Mouse (Mus musculus): ENCODE results near the gene 3110040M04Rik. TPM values are rescaled to one million over a fixed set of nuclear protein-coding genes. Genes with fewer than 3 reads are reported as not detected.

3110040M04Rik gene
- polyA plus RNA-seq, 1 experiment from 2014 or later = not detected

DNA sequence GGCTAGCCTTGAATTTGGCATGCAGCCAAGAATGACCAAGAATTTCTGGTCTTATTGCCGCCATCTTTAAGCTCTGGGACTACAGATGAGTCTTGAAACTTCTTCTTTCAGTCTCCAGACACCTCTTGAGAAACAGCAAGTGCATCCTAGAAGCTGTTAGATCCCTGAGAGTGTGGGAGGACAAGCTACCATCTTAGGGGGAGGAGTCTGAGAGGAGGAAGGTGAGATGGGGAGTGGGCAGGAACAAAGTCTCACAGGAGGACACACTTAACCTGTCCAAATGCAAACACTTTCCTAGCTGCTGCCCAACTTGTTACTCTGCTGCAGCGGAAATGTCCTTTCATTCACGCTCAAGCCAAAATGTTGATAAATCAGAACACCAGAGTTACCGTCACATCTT, 40.8 kb downstream of the 3110040M04Rik start:
- Histone ChIP-seq H3K36me3 (no peaks in the 10 kb centered on the region), H3K27ac (no peak overlapping the region), H3K4me2 (no peak overlapping the region), H3K27me3 (no peaks in the 10 kb centered on the region), H3K9ac (no peak overlapping the region), H3K4me3 (no peak overlapping the region), H3K9me3 (no peaks in the 10 kb centered on the region), H3K4me1 (no peaks in the 10 kb centered on the region)
- whole genome bisulfite sequencing = 92% methylated on average over 4 of the region's 4 CpGs
- ATAC-seq (ENCODE audit: insufficient number of reproducible peaks, low FRiP score, low TSS enrichment, low read depth) = no peak

DNA sequence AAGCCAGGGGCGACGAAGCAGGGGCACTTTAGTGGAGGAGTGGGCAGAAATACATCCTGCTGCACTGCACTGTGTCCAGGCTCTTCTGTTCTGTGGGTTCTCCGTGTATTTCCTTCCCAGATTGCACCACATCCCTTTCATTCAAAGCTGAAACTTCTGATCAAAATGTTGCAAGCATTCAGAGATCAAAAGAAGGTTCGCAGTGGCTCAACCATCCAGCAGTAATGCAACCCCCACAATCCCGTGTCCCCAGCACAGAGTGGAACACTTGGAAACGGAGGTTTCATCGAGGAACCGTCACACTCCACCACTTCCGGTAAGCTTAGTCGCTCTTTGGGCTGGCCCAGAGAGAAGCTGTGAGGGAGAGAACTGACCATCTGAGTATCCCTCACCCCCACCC, 41.2 kb downstream of the 3110040M04Rik start:
- no peak overlapping the region for H3K27ac ChIP-seq
- H3K4me3 ChIP-seq = no peak overlapping the region
- no peaks in the 10 kb centered on the region for H3K4me1 ChIP-seq
- H3K27me3 ChIP-seq = no peaks in the 10 kb centered on the region
- no peak for ATAC-seq (ENCODE audit: insufficient number of reproducible peaks, low FRiP score, low TSS enrichment, low read depth)
- H3K36me3 ChIP-seq = no peaks in the 10 kb centered on the region
- no peaks in the 10 kb centered on the region for H3K9me3 ChIP-seq
- no peak overlapping the region for H3K9ac ChIP-seq
- no peak overlapping the region for H3K4me2 ChIP-seq
- 91% methylated on average over 10 of the region's 10 CpGs for WGBS

DNA sequence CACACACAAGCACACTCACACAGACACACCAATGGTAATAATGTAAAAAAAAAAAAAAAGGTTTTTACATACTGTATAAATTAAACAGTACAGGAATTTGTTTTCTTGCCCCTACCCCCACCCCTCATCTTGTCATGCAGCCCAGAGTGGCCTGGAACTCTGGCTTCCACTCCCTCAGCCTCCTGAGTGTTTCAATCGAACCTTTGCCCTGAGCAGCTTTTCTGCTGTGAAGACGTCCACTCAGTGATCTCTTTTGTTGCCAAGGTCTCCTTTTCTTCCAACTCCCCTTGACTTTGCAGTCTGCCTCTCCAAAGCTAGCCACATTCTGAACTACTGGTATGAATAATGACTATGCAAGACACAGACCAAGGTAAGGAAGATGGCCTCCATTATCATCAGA, 41.9 kb downstream of the 3110040M04Rik start:
- no peak for ATAC-seq (ENCODE audit: insufficient number of reproducible peaks, low FRiP score, low TSS enrichment, low read depth)
- H3K9ac ChIP-seq = no peak overlapping the region
- 81% methylated on average over 2 of the region's 2 CpGs for WGBS

DNA sequence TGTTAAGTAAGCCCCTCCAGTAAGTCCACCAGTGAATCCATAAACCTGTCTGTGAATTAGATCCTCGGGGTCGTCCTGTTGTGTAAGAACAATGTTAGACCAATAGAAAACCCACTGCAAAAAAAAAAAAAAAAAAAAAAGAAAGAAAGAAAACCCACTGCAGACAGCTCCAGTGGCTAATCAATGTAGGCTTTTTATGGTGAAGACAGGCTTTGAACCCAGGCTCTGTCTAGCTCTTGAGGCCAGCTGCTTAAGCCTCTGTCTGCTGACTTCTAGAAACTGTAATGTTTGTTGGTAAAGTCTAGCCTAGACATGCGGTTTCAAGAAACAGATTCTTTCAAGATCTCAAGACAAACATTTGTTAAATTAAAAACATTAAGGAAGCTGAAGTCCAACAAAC, 46.2 kb downstream of the 3110040M04Rik start:
- H3K4me1 ChIP-seq = 0 out of 2 replicates have a peak, but pooled peaks cover 4% of the 10 kb centered on the region
- H3K9me3 ChIP-seq = no peaks in the 10 kb centered on the region
- H3K9ac ChIP-seq = no peak overlapping the region
- H3K27ac ChIP-seq = no peak overlapping the region
- 88% methylated on average over 3 of the region's 3 CpGs for WGBS
- H3K4me3 ChIP-seq = no peak overlapping the region
- no peaks in the 10 kb centered on the region for H3K27me3 ChIP-seq
- H3K36me3 ChIP-seq = no peaks in the 10 kb centered on the region
- H3K4me2 ChIP-seq = no peak overlapping the region
- ATAC-seq (ENCODE audit: insufficient number of reproducible peaks, low FRiP score, low TSS enrichment, low read depth) = no peak

More for the DNA sequence above, 41.9 kb downstream of the 3110040M04Rik start:
- Histone ChIP-seq H3K27me3 (no peaks in the 10 kb centered on the region), H3K9me3 (no peaks in the 10 kb centered on the region), H3K27ac (no peak overlapping the region), H3K4me1 (0 out of 2 replicates have a peak, but pooled peaks cover under 1% of the 10 kb centered on the region), H3K4me2 (no peak overlapping the region), H3K4me3 (no peak overlapping the region), H3K36me3 (no peaks in the 10 kb centered on the region)

DNA sequence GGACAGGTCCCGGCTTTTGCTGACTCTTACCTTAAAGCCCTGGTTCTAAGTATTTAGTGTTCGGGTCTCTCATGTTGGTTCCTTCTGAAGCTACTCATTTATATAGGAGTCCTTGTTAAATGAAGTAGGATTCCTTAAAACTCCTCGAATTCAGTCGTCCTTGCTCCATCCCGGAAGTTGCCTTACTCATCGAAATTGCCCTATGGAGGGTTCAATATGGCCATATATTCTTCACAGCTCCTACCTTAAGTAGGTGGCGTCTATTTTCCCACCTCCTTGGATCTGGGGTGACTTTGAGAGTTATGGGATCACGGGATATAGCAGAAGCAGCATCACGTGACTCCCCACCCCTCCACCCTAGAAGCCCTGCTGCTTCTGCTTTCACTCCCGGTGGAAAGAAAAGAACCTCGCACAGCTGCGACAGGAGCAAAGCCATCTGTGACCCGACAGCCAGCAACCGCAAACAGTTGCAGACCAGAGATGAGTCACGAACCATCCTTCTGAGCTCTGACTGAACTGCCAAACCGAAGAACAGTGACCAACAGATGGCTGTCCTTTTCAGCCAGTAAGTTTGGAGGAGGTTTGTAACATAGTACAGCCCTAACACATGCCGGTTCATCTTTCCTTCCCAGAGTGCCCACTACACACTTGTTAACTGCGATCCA, 46.7 kb downstream of the 3110040M04Rik start:
- Histone ChIP-seq H3K27me3 (no peaks in the 10 kb centered on the region), H3K36me3 (no peaks in the 10 kb centered on the region), H3K27ac (no peak overlapping the region), H3K4me3 (no peak overlapping the region), H3K9me3 (no peaks in the 10 kb centered on the region), H3K4me2 (peak overlapping the region; percentile 6; the same call in 1 of the 2 replicates), H3K9ac (no peak overlapping the region), H3K4me1 (0 out of 2 replicates have a peak, but pooled peaks cover 4% of the 10 kb centered on the region)
- 49% methylated on average over 18 of the region's 18 CpGs for WGBS
- ATAC-seq (ENCODE audit: insufficient number of reproducible peaks, low FRiP score, low TSS enrichment, low read depth) = peak; percentile 62; the same call in 1 of the 2 replicates

DNA sequence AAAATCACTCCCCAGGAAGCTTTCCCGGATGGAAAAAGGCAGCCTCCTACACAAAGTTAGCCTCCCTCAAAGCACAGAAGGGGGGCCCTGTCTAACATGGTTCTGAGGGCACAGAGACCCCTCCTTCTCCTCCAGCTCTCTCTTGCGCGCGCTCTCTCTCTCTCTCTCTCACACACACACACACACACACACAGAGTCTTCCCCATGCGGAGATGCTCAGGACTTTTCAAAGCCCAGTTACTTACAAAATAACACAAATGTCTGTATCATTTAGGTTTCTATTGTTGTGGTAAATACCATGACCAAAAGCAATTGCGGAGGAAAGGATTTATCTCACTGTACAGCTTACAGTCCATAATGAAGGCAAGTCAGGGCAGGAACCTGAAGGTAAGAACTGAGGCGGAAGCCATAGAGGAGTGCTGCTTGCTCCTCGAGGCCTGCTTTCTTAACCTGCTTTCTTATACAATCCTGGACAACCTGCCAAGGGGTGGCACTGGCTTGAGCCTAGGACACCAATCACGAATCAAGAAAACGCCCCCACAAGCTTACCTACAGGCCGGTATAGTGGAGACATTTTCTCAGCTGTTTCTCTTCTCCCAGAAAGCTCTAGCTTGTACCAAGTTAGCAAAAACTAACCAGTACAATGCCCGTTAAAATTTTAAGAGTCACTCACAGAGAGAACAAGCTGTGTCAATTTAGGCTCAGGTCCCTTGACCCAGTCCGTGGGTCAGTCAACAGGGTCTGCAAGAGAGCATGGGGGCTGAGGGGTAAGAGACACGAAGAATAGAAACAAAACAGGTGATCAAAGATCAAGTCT, 47.5 kb downstream of the 3110040M04Rik start:
- H3K4me3 ChIP-seq = no peak overlapping the region
- no peaks in the 10 kb centered on the region for H3K36me3 ChIP-seq
- no peak for ATAC-seq (ENCODE audit: insufficient number of reproducible peaks, low FRiP score, low TSS enrichment, low read depth)
- H3K4me1 ChIP-seq = 0 out of 2 replicates have a peak, but pooled peaks cover 4% of the 10 kb centered on the region
- no peak overlapping the region for H3K27ac ChIP-seq
- WGBS = 63% methylated on average over 14 of the region's 14 CpGs
- no peak overlapping the region for H3K9ac ChIP-seq
- H3K4me2 ChIP-seq = peak overlapping the region; percentile 6; the same call in 1 of the 2 replicates
- H3K27me3 ChIP-seq = no peaks in the 10 kb centered on the region
- no peaks in the 10 kb centered on the region for H3K9me3 ChIP-seq

Other genes with a start within 250 kb of the 3110040M04Rik start
- 18.7 and 20.4 TPM in 2 replicates for gene Hmcn1, start 210.7 kb upstream of the 3110040M04Rik start, polyA plus RNA-seq (2015; fragmentation: Nextera tagmentation; extraction: Ambion mirVana)
- gene Gm47985, start 21.6 kb upstream of the 3110040M04Rik start, polyA plus RNA-seq (2015; fragmentation: Nextera tagmentation; extraction: Ambion mirVana) = 0.16 TPM in 1 of 2 replicates, not detected in the other
- not detected in 2 replicates for gene Gm8947, start 11.7 kb upstream of the 3110040M04Rik start, polyA plus RNA-seq (2015; fragmentation: Nextera tagmentation; extraction: Ambion mirVana)
- 0.19 and 0.38 TPM in 2 replicates for gene Gm47995, start 5.7 kb upstream of the 3110040M04Rik start, polyA plus RNA-seq (2015; fragmentation: Nextera tagmentation; extraction: Ambion mirVana)
- 0.15 TPM in 1 of 2 replicates, not detected in the other for gene Gm47996, start 6.0 kb downstream of the 3110040M04Rik start, polyA plus RNA-seq (2015; fragmentation: Nextera tagmentation; extraction: Ambion mirVana)
- 225 and 245 TPM in 2 replicates for gene Ivns1abp, start 140.4 kb downstream of the 3110040M04Rik start, polyA plus RNA-seq (2015; fragmentation: Nextera tagmentation; extraction: Ambion mirVana)
- 21.6 and 25.1 TPM in 2 replicates for gene Swt1, start 224.3 kb downstream of the 3110040M04Rik start, polyA plus RNA-seq (2015; fragmentation: Nextera tagmentation; extraction: Ambion mirVana)
- gene Trmt1l, start 224.4 kb downstream of the 3110040M04Rik start, polyA plus RNA-seq (2015; fragmentation: Nextera tagmentation; extraction: Ambion mirVana) = 37.9 and 40.2 TPM in 2 replicates

All from limb, embryonic 15.5 days (tissue).